Mouse (Mus musculus) cerebellum, adult 2 months (tissue): ENCODE data around the gene Nop2. TPM values are rescaled to one million over a fixed set of nuclear protein-coding genes. Genes with fewer than 3 reads are reported as not detected.

ENCODE experiments used
- DNase-seq, 2 experiments: peaks; one replicate each; pipeline ENCODE4 v3.0.0; 2021
- H3K27ac ChIP-seq: fragments of 200-500 bp; 2 replicates; pipeline ENCODE4 v1.5.1; 2012; ENCODE audit warnings: low read length, control low read depth, inconsistent platforms; ENCODE audit not compliant: insufficient read depth
- H3K27me3 ChIP-seq: fragments of 200-500 bp; 2 replicates; pipeline ENCODE4 v1.6.1; 2012; ENCODE audit warnings: inconsistent platforms, mild to moderate bottlenecking, low read length, moderate library complexity; ENCODE audit not compliant: control insufficient read depth, insufficient read depth
- H3K4me1 ChIP-seq: fragments of 200-500 bp; 2 replicates; pipeline ENCODE4 v1.6.1; 2011; ENCODE audit warnings: low read length; ENCODE audit not compliant: control insufficient read depth, insufficient read depth
- H3K4me3 ChIP-seq: fragments of 200-500 bp; replicated peaks from 2 replicates; pipeline ENCODE3; 2011; ENCODE audit warnings: mild to moderate bottlenecking, low read depth, low read length, control low read depth; ENCODE audit not compliant: insufficient read depth
- CTCF ChIP-seq: fragments of 200-500 bp; IDR thresholded peaks from 2 replicates; pipeline ENCODE4 v1.5.1; 2011; ENCODE audit warnings: low read depth, mild to moderate bottlenecking, control low read depth, low read length, moderate library complexity, borderline replicate concordance; ENCODE audit not compliant: insufficient read depth
- POLR2A ChIP-seq: fragments of 200-500 bp; IDR thresholded peaks from 2 replicates; pipeline ENCODE4 v1.6.1; 2011; ENCODE audit warnings: low read length, control low read depth, borderline replicate concordance; ENCODE audit not compliant: insufficient read depth
- WGBS: fragments of 180-500 bp; shearing (Covaris S2); methylation state at CpG from one replicate; pipeline ENCODE4 v1.1.7; 2018; 5-methylcytosine and 5-hydroxymethylcytosine counted together
- polyA plus RNA-seq: library from polyadenylated mRNA; depleted of rRNA; stranded (reverse); fragments of >200 nt; gene quantifications from 2 replicates; pipeline ENCODE4 v1.2.3, GENCODE M21; 2012

Nop2 gene
- polyA plus RNA-seq, 1 experiment, result 24.5 TPM

- H3K4me1 ChIP-seq, result peaks cover 21% of the 10 kb centered on the region
Measured at GRCm38 (mm10) chr6:125163801-125164657, 32.3 kb downstream of the Nop2 start.

GRCm38 (mm10) chr6:125164672-125165327 lies 33.1 kb downstream of the Nop2 start:
- peak overlapping the region; percentile 86 for H3K27ac ChIP-seq
- peak in 1 of 2 experiments; percentile 69 for DNase-seq
- H3K4me1 ChIP-seq, result peaks cover 21% of the 10 kb centered on the region
- no peaks in the 10 kb centered on the region for H3K27me3 ChIP-seq
- peak overlapping the region; percentile 83 for H3K4me3 ChIP-seq
- no peak for TF ChIP-seq CTCF
- TF ChIP-seq POLR2A, result no peak
- under 1% methylated on average over 39 of the region's 39 CpGs for WGBS

More at GRCm38 (mm10) chr6:125163801-125164657, 32.3 kb downstream of the Nop2 start:
- peak overlapping the region; percentile 83 for H3K4me3 ChIP-seq
- peak; percentile 47 to 53 for DNase-seq
- no peak for TF ChIP-seq POLR2A
- no peak for TF ChIP-seq CTCF
- peak overlapping the region; percentile 86 for H3K27ac ChIP-seq
- H3K27me3 ChIP-seq, result no peaks in the 10 kb centered on the region
- WGBS, result 3% methylated on average over 20 of the region's 20 CpGs

GRCm38 (mm10) chr6:125165328-125165891 lies 33.7 kb downstream of the Nop2 start:
- H3K27ac ChIP-seq, result peak overlapping the region; percentile 86
- DNase-seq, result peak; percentile 98
- H3K4me3 ChIP-seq, result peak overlapping the region; percentile 83
- H3K27me3 ChIP-seq, result no peaks in the 10 kb centered on the region
- TF ChIP-seq POLR2A (peak; percentile 100), CTCF (no peak)
- peaks cover 20% of the 10 kb centered on the region for H3K4me1 ChIP-seq
- WGBS, result under 1% methylated on average over 36 of the region's 36 CpGs

GRCm38 (mm10) chr6:125166051-125166751 lies 34.5 kb downstream of the Nop2 start, which contains the start of gene Gapdh:
Gene Gapdh, minus strand, starts transcription at chr6:125166467.
- Histone ChIP-seq H3K27ac (peak within 1 kb of the TSS; percentile 86), H3K27me3 (no peaks in the 10 kb centered on the region), H3K4me1 (peaks cover 12% of the 10 kb centered on the region), H3K4me3 (peak within 1 kb of the TSS; percentile 83)
- TF ChIP-seq POLR2A (peak; percentile 52; the same call in 1 of the 2 replicates), CTCF (no peak)
- DNase-seq, result peak; percentile 87 to 88
- WGBS, result under 1% methylated on average over 18 of the region's 18 CpGs

GRCm38 (mm10) chr6:125166861-125167650 lies 35.3 kb downstream of the Nop2 start:
- Histone ChIP-seq H3K4me3 (peak overlapping the region; percentile 78), H3K27ac (peak overlapping the region; percentile 82), H3K4me1 (peaks cover 10% of the 10 kb centered on the region), H3K27me3 (no peaks in the 10 kb centered on the region)
- TF ChIP-seq POLR2A (no peak), CTCF (no peak)
- peak in 1 of 2 experiments; percentile 57 for DNase-seq
- 14% methylated on average over 10 of the region's 10 CpGs for WGBS

GRCm38 (mm10) chr6:125168086-125168485 lies 36.4 kb downstream of the Nop2 start:
- 88% methylated on average over 14 of the region's 14 CpGs for WGBS
- H3K4me1 ChIP-seq, result peaks cover 10% of the 10 kb centered on the region
- no peak for DNase-seq
- no peaks in the 10 kb centered on the region for H3K27me3 ChIP-seq
- H3K4me3 ChIP-seq, result no peak overlapping the region
- no peak overlapping the region for H3K27ac ChIP-seq
- TF ChIP-seq POLR2A (no peak), CTCF (no peak)

GRCm38 (mm10) chr6:125170194-125170593 lies 38.5 kb downstream of the Nop2 start:
- Histone ChIP-seq H3K27ac (no peak overlapping the region), H3K4me1 (peaks cover 10% of the 10 kb centered on the region), H3K4me3 (no peak overlapping the region), H3K27me3 (no peaks in the 10 kb centered on the region)
- TF ChIP-seq CTCF (no peak), POLR2A (no peak)
- DNase-seq, result no peak
- WGBS, result 82% methylated on average over 6 of the region's 6 CpGs
